Mouse (Mus musculus) cortical plate, adult 2 months (tissue): ENCODE results near the gene BC034090.

Experiments
- CTCF ChIP-seq: fragments of 200-500 bp; IDR thresholded peaks from 2 replicates; pipeline ENCODE4 v1.5.1; 2011; ENCODE audit warnings: mild to moderate bottlenecking, control low read depth, low read length; ENCODE audit not compliant: insufficient read depth; ENCODE audit errors: extremely low read depth
- POLR2A ChIP-seq: fragments of 200-500 bp; IDR thresholded peaks from 2 replicates; pipeline ENCODE4 v1.6.1; 2011; ENCODE audit warnings: mild to moderate bottlenecking, low read length, control low read depth; ENCODE audit not compliant: insufficient read depth; ENCODE audit errors: extremely low read depth

GRCm38 (mm10) chr1:155205822-155206660 is 38.2 kb downstream of the BC034090 start:
- TF ChIP-seq POLR2A (no peak), CTCF (no peak)
